Comparison of ENCODE assay signal across 23 mouse cellular contexts in genomic region chr9:117900631-117901030, GRCm38 (mm10).
DNase-seq lines count a peak whose midpoint lies in the region; ATAC-seq and TF ChIP-seq lines count a peak whose summit lies in the region.
"Had no signal": no experiment of that assay in that cellular context is flagged by ENCODE, and none has a peak within 500 bp of the region (broad histone marks: within the 10 kb centered on the region; RNA-seq: fewer than 3 reads in every experiment).

No protein-coding gene starts in this region.

- H3K36me3 ChIP-seq in heart, embryonic 16.5 days (ENCODE audit: control insufficient read depth, insufficient read depth), result no peaks in the 10 kb centered on the region
- H3K36me3 ChIP-seq in heart, embryonic 10.5 days, result no peaks in the 10 kb centered on the region
- no peaks in the 10 kb centered on the region for H3K36me3 ChIP-seq in testis, adult 2 months (ENCODE audit: control insufficient read depth, insufficient read depth, low read length)
- H3K36me3 ChIP-seq: embryonic facial prominence, embryonic 10.5 days; embryonic facial prominence, embryonic 12.5 days; forebrain, embryonic 15.5 days; G1E had no signal

- H3K4me2 ChIP-seq in heart, embryonic 16.5 days (ENCODE audit: low read depth, low read length), result no peak overlapping the region
- H3K4me2 ChIP-seq: embryonic facial prominence, embryonic 12.5 days; forebrain, embryonic 13.5 days; forebrain, embryonic 15.5 days had no signal

- no peaks in the 10 kb centered on the region for H3K9me3 ChIP-seq in heart, embryonic 16.5 days (replicated peaks; ENCODE audit: control insufficient read depth, low read length)
- no peaks in the 10 kb centered on the region for H3K9me3 ChIP-seq in heart, embryonic 10.5 days
- H3K9me3 ChIP-seq: embryonic facial prominence, embryonic 10.5 days; embryonic facial prominence, embryonic 12.5 days; forebrain, embryonic 13.5 days; forebrain, embryonic 15.5 days had no signal

- H3K27ac ChIP-seq in heart, embryonic 16.5 days (ENCODE audit: low read length), result no peak overlapping the region
- no peak overlapping the region for H3K27ac ChIP-seq in heart, embryonic 10.5 days
- H3K27ac ChIP-seq in testis, adult 2 months (ENCODE audit: control insufficient read depth, insufficient read depth, low read depth, low read length), result peak overlapping the region; percentile 12; the same call in 1 of the 2 replicates
- H3K27ac ChIP-seq: embryonic facial prominence, embryonic 10.5 days; embryonic facial prominence, embryonic 12.5 days; forebrain, embryonic 13.5 days; forebrain, embryonic 15.5 days had no signal

- no peak overlapping the region for H3K9ac ChIP-seq in heart, embryonic 16.5 days (ENCODE audit: low read length)
- H3K9ac ChIP-seq: embryonic facial prominence, embryonic 12.5 days; forebrain, embryonic 13.5 days; forebrain, embryonic 15.5 days; forebrain, postnatal 0 days had no signal

- no peak for TF ChIP-seq POLR2A in testis, adult 2 months (IDR thresholded peaks at IDR 0.05; ENCODE audit: control insufficient read depth, low read depth, low read length)

- peak; percentile 18; the same call in 1 of the 2 replicates for ATAC-seq in heart, embryonic 16.5 days (replicated peaks; ENCODE audit: extremely low read depth, insufficient read depth, low FRiP score)
- ATAC-seq: CD4-positive, CD25-positive, alpha-beta regulatory T cell, adult 4 months; forebrain, embryonic 13.5 days; forebrain, embryonic 15.5 days; forebrain, postnatal 0 days; Patski had no signal

- WGBS in heart, embryonic 16.5 days, result 52% methylated on average over 12 of the region's 12 CpGs
- WGBS in heart, embryonic 10.5 days, result 66% methylated on average over 12 of the region's 12 CpGs

- no peaks in the 10 kb centered on the region for H3K27me3 ChIP-seq in heart, embryonic 16.5 days (ENCODE audit: control insufficient read depth, insufficient read depth, low read length)
- H3K27me3 ChIP-seq in heart, embryonic 10.5 days (ENCODE audit: insufficient read depth, poor library complexity, severe bottlenecking), result no peaks in the 10 kb centered on the region
- no peaks in the 10 kb centered on the region for H3K27me3 ChIP-seq in testis, adult 2 months (ENCODE audit: control insufficient read depth, insufficient read depth, low read length)
- H3K27me3 ChIP-seq: CH12.LX; embryonic facial prominence, embryonic 12.5 days; forebrain, embryonic 13.5 days; forebrain, embryonic 15.5 days had no signal

- H3K4me3 ChIP-seq in heart, embryonic 16.5 days (ENCODE audit: low read length), result no peak overlapping the region
- H3K4me3 ChIP-seq in heart, embryonic 10.5 days, result no peak overlapping the region
- no peak overlapping the region for H3K4me3 ChIP-seq in testis, adult 2 months (ENCODE audit: control insufficient read depth, low read depth, low read length)
- H3K4me3 ChIP-seq: embryonic facial prominence, embryonic 10.5 days; embryonic facial prominence, embryonic 12.5 days; forebrain, embryonic 13.5 days; forebrain, embryonic 15.5 days had no signal

- no peaks in the 10 kb centered on the region for H3K4me1 ChIP-seq in heart, embryonic 16.5 days (ENCODE audit: control insufficient read depth, insufficient read depth, low read length)
- peaks cover 17% of the 10 kb centered on the region; the same call in 1 of the 2 replicates for H3K4me1 ChIP-seq in heart, embryonic 10.5 days
- peaks cover 11% of the 10 kb centered on the region for H3K4me1 ChIP-seq in testis, adult 2 months (ENCODE audit: control insufficient read depth, insufficient read depth, low read length)
- H3K4me1 ChIP-seq: embryonic facial prominence, embryonic 12.5 days; forebrain, embryonic 13.5 days; forebrain, embryonic 15.5 days had no signal

- DNase-seq in adrenal gland, adult 2 months, result peak; percentile 51
- no peak for DNase-seq in adrenal gland, adult 18-20 months (ENCODE audit: low spot score in 2 of 2)
- DNase-seq in adrenal gland, postnatal 10 days, result peak; percentile 24
- no peak for DNase-seq in adrenal gland, postnatal 4 days (ENCODE audit: low spot score in 2 of 2)
- no peak for DNase-seq in heart, embryonic 10.5 days (ENCODE audit: low spot score)
- no peak for DNase-seq in testis, postnatal 10 days (ENCODE audit: low spot score)
- DNase-seq: B cell, adult 2 months; cerebellum, adult 11-12 months; cerebellum, adult 2 months; cerebellum, adult 9-10 months; cerebellum, postnatal 10 days; cerebellum, postnatal 25 days; forebrain, postnatal 0 days had no signal

- no peak for TF ChIP-seq CTCF in testis, adult 2 months (IDR thresholded peaks at IDR 0.05; ENCODE audit: control insufficient read depth, insufficient read depth, insufficient replicate concordance, low read depth, low read length)

Comparison
In these comparisons a context has a peak if more than half of its experiments do, and no peak if none do; other contexts are left out.
1. DNase-seq: peak in adrenal gland, adult 2 months (single experiment) and adrenal gland, postnatal 10 days (single experiment); none in adrenal gland, adult 18-20 months (0 of 2), adrenal gland, postnatal 4 days (0 of 2), heart, embryonic 10.5 days (single experiment) and testis, postnatal 10 days (single experiment).